Mouse (Mus musculus) fibroblast of lung, adult 2 months (primary cell): ENCODE results near the gene Eef2k.
A peak's percentile ranks its signal among the peaks of the same experiment; 100 is the strongest.

Experiments used
- DNase-seq: peaks from one replicate; pipeline ENCODE4 v3.0.0-alpha.2; 2011; ENCODE audit warnings: low read depth

Eef2k gene

GRCm38 (mm10) chr7:120842345-120843036 lies at the start of gene Eef2k:
Gene Eef2k (plus strand): TSS chr7:120842831.
- DNase-seq, result peak; percentile 83

- DNase-seq, result no peak
Measured at GRCm38 (mm10) chr7:120795544-120795943, 47.1 kb upstream of the Eef2k start.

GRCm38 (mm10) chr7:120796369-120796768 lies 46.3 kb upstream of the Eef2k start:
- no peak for DNase-seq

GRCm38 (mm10) chr7:120803268-120803667 lies 39.4 kb upstream of the Eef2k start:
- no peak for DNase-seq

- DNase-seq, result no peak
Measured at GRCm38 (mm10) chr7:120809705-120810104, 32.9 kb upstream of the Eef2k start.

- no peak for DNase-seq
Measured at GRCm38 (mm10) chr7:120811834-120812415, 30.7 kb upstream of the Eef2k start, which contains the start of gene Gm5737. Gene Gm5737 (plus strand): TSS chr7:120812365.

GRCm38 (mm10) chr7:120817552-120817951 lies 25.1 kb upstream of the Eef2k start:
- no peak for DNase-seq

GRCm38 (mm10) chr7:120819386-120819785 lies 23.2 kb upstream of the Eef2k start:
- no peak for DNase-seq

GRCm38 (mm10) chr7:120823248-120823647 lies 19.4 kb upstream of the Eef2k start:
- DNase-seq, result no peak

GRCm38 (mm10) chr7:120825097-120825496 lies 17.5 kb upstream of the Eef2k start:
- no peak for DNase-seq

- no peak for DNase-seq
Measured at GRCm38 (mm10) chr7:120826408-120826807, 16.2 kb upstream of the Eef2k start.

GRCm38 (mm10) chr7:120830431-120831381 lies 11.9 kb upstream of the Eef2k start:
- DNase-seq, result no peak

- no peak for DNase-seq
Measured at GRCm38 (mm10) chr7:120834426-120834825, 8.2 kb upstream of the Eef2k start.

- peak; percentile 81 for DNase-seq
Measured at GRCm38 (mm10) chr7:120834863-120835372, 7.7 kb upstream of the Eef2k start.

- peak; percentile 94 for DNase-seq
Measured at GRCm38 (mm10) chr7:120835449-120836359, 6.9 kb upstream of the Eef2k start.

- no peak for DNase-seq
Measured at GRCm38 (mm10) chr7:120836361-120836760, 6.3 kb upstream of the Eef2k start.

- no peak for DNase-seq
Measured at GRCm38 (mm10) chr7:120838436-120839160, 4.0 kb upstream of the Eef2k start.

- DNase-seq, result no peak
Measured at GRCm38 (mm10) chr7:120839786-120840185, 2.8 kb upstream of the Eef2k start.

- peak; percentile 53 for DNase-seq
Measured at GRCm38 (mm10) chr7:120843037-120843621, 498 bp downstream of the Eef2k start.

GRCm38 (mm10) chr7:120843852-120844435 lies 1.3 kb downstream of the Eef2k start:
- no peak for DNase-seq
